ENCODE assay signal across 9 mouse cellular contexts in the genomic region with DNA sequence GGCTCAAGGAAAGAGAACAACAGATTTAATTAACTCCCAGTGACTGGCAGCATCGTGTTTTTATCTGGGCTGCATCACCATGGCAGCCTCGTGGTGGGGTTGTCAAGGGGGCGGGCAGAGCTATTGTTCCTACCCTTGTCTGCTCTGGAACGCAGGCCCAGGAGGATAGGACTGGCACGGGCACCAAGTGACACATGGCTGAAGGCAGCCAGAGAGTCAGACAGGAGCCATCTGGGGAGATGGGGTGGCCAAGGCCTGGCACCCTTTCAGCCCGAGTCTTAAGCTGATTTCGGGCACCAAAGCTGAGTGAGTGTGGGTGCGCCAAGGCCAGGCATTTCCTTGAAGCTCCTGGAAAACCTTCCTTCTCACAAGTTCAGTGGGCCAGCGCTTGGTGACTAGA. TPM values are rescaled to one million over a fixed set of nuclear protein-coding genes. Genes with fewer than 3 reads are reported as not detected.
DNase-seq lines count a peak whose midpoint lies in the region; ATAC-seq lines count a peak whose summit lies in the region.
"Had no signal": no experiment of that assay in that cellular context is flagged by ENCODE, and none has a peak within 500 bp of the region (broad histone marks: within the 10 kb centered on the region; RNA-seq: fewer than 3 reads in every experiment).

No protein-coding gene starts in this region.

- 42% methylated on average over 9 of the region's 9 CpGs for WGBS in forebrain, embryonic 12.5 days
- 74% methylated on average over 9 of the region's 9 CpGs for WGBS in limb, embryonic 12.5 days

- H3K9ac ChIP-seq in forebrain, embryonic 12.5 days, result no peak overlapping the region
- no peak overlapping the region for H3K9ac ChIP-seq in limb, embryonic 12.5 days (replicated peaks)

- ATAC-seq in forebrain, embryonic 12.5 days (ENCODE audit: low FRiP score), result no peak
- no peak for ATAC-seq in limb, embryonic 12.5 days (ENCODE audit: insufficient number of reproducible peaks, insufficient read depth, low FRiP score, low TSS enrichment, low read depth)

- H3K27ac ChIP-seq in forebrain, embryonic 12.5 days, result peak overlapping the region; percentile 89
- H3K27ac ChIP-seq in limb, embryonic 12.5 days, result no peak overlapping the region

- H3K4me3 ChIP-seq in forebrain, embryonic 12.5 days (replicated peaks), result no peak overlapping the region
- no peak overlapping the region for H3K4me3 ChIP-seq in limb, embryonic 12.5 days (replicated peaks)

- H3K27me3 ChIP-seq in forebrain, embryonic 12.5 days, result no peaks in the 10 kb centered on the region
- no peaks in the 10 kb centered on the region for H3K27me3 ChIP-seq in limb, embryonic 12.5 days

- peaks cover 22% of the 10 kb centered on the region for H3K36me3 ChIP-seq in forebrain, embryonic 12.5 days (replicated peaks)
- H3K36me3 ChIP-seq in limb, embryonic 12.5 days, result peaks cover 18% of the 10 kb centered on the region

- peaks cover 97% of the 10 kb centered on the region for H3K4me1 ChIP-seq in forebrain, embryonic 12.5 days
- H3K4me1 ChIP-seq in limb, embryonic 12.5 days (replicated peaks), result peaks cover 49% of the 10 kb centered on the region

- H3K4me2 ChIP-seq in forebrain, embryonic 12.5 days, result peak overlapping the region; percentile 99
- H3K4me2 ChIP-seq in limb, embryonic 12.5 days, result peak overlapping the region; percentile 100; the same call in 1 of the 2 replicates

- DNase-seq in adrenal gland, postnatal 14 days, result peak; percentile 62
- DNase-seq in adrenal gland, postnatal 4 days (ENCODE audit: low spot score in 2 of 2), result no peak
- DNase-seq in brain, adult 2 months (ENCODE audit: low read depth, low spot score), result peak; percentile 95
- DNase-seq in ovary, adult 18-20 months (ENCODE audit: low spot score), result no peak
- DNase-seq in heart, adult 8-10 months (ENCODE audit: low spot score), result no peak
- DNase-seq in spleen, postnatal 14 days (ENCODE audit: low spot score in 2 of 2), result no peak

- no peaks in the 10 kb centered on the region for H3K9me3 ChIP-seq in forebrain, embryonic 12.5 days
- no peaks in the 10 kb centered on the region for H3K9me3 ChIP-seq in limb, embryonic 12.5 days

RNA-seq across cellular contexts. Expression of gene Prr7, which starts 6.3 kb away (rescaled TPM):
- total RNA-seq in adrenal gland, postnatal 14 days (2021), result 3.1 and 6.0 TPM in 2 replicates
- total RNA-seq in adrenal gland, postnatal 4 days (2021), result 1 to 10 TPM; 6.4 to 8.0 TPM
- polyA plus RNA-seq in forebrain, embryonic 12.5 days (2016; fragmentation: Nextera tagmentation; extraction: Ambion mirVana), result 1.7 and 2.7 TPM in 2 replicates
- polyA plus RNA-seq in limb, embryonic 12.5 days (2016; fragmentation: Nextera tagmentation; extraction: Ambion mirVana), result 0.67 and 1.1 TPM in 2 replicates
- total RNA-seq in heart, adult 8-10 months (2022), result 1 to 10 TPM in 1 of 4 experiments, under 1 TPM in 3; 0.44 to 1.2 (median 0.65) TPM
- total RNA-seq: liver, adult 2 months had no signal

RNA-seq across cellular contexts. Expression of gene Dbn1, which starts 17.5 kb away (rescaled TPM):
- total RNA-seq in adrenal gland, postnatal 14 days (2021), result 24.0 and 24.9 TPM in 2 replicates
- total RNA-seq in adrenal gland, postnatal 4 days (2021), result 10 to 100 TPM; 56.4 to 75.6 TPM
- 591 and 654 TPM in 2 replicates for polyA plus RNA-seq in forebrain, embryonic 12.5 days (2016; fragmentation: Nextera tagmentation; extraction: Ambion mirVana)
- 361 and 375 TPM in 2 replicates for polyA plus RNA-seq in limb, embryonic 12.5 days (2016; fragmentation: Nextera tagmentation; extraction: Ambion mirVana)
- total RNA-seq in heart, adult 8-10 months (2022), result 1 to 10 TPM; 3.8 to 6.4 (median 5.1) TPM

RNA-seq across cellular contexts. Expression of gene Grk6, which starts 25.5 kb away (rescaled TPM):
- total RNA-seq in adrenal gland, postnatal 14 days (2021), result 35.3 and 55.4 TPM in 2 replicates
- 10 to 100 TPM; 54.3 to 56.7 TPM for total RNA-seq in adrenal gland, postnatal 4 days (2021)
- 54.2 and 58.1 TPM in 2 replicates for polyA plus RNA-seq in forebrain, embryonic 12.5 days (2016; fragmentation: Nextera tagmentation; extraction: Ambion mirVana)
- polyA plus RNA-seq in limb, embryonic 12.5 days (2016; fragmentation: Nextera tagmentation; extraction: Ambion mirVana), result 66.6 and 69.1 TPM in 2 replicates
- total RNA-seq in heart, adult 8-10 months (2022), result 10 to 100 TPM; 14.9 to 19.0 (median 16.6) TPM

RNA-seq across cellular contexts. Expression of gene Pdlim7, which starts 43.1 kb away (rescaled TPM):
- 23.8 and 26.7 TPM in 2 replicates for total RNA-seq in adrenal gland, postnatal 14 days (2021)
- 10 to 100 TPM; 44.5 to 47.1 TPM for total RNA-seq in adrenal gland, postnatal 4 days (2021)
- 139 and 147 TPM in 2 replicates for polyA plus RNA-seq in forebrain, embryonic 12.5 days (2016; fragmentation: Nextera tagmentation; extraction: Ambion mirVana)
- 154 and 158 TPM in 2 replicates for polyA plus RNA-seq in limb, embryonic 12.5 days (2016; fragmentation: Nextera tagmentation; extraction: Ambion mirVana)
- total RNA-seq in heart, adult 8-10 months (2022), result 10 to 100 TPM; 38.4 to 49.4 (median 49.0) TPM

RNA-seq across cellular contexts. Expression of gene F12, which starts 43.8 kb away (rescaled TPM):
- total RNA-seq in adrenal gland, postnatal 14 days (2021), result 4.3 and 60.0 TPM in 2 replicates
- 10 to 100 TPM in 1 of 2 experiments, 1 to 10 TPM in 1; 1.3 to 36.6 TPM for total RNA-seq in adrenal gland, postnatal 4 days (2021)
- not detected in 2 replicates for polyA plus RNA-seq in forebrain, embryonic 12.5 days (2016; fragmentation: Nextera tagmentation; extraction: Ambion mirVana)
- 0.18 TPM in 1 of 2 replicates, not detected in the other for polyA plus RNA-seq in limb, embryonic 12.5 days (2016; fragmentation: Nextera tagmentation; extraction: Ambion mirVana)
- not detected for total RNA-seq in heart, adult 8-10 months (2022)

Comparison
In these comparisons a context has a peak if more than half of its experiments do, and no peak if none do; other contexts are left out.
1. DNase-seq: peak in adrenal gland, postnatal 14 days (single experiment) and brain, adult 2 months (single experiment); none in adrenal gland, postnatal 4 days (0 of 2), ovary, adult 18-20 months (single experiment), heart, adult 8-10 months (single experiment) and spleen, postnatal 14 days (0 of 2).